Mouse (Mus musculus) cerebellum, postnatal 25 days (tissue): ENCODE data around the gene Rpl13a.

Source experiments
- DNase-seq, 2 experiments: peaks; one replicate each; pipeline ENCODE4 v3.0.0; 2021; ENCODE audit warnings: mixed read lengths in 2 of 2

Gene Rpl13a

GRCm38 (mm10) chr7:45090251-45090977 is 38.1 kb downstream of the Rpl13a start:
- DNase-seq = no peak

GRCm38 (mm10) chr7:45088597-45088996 is 40.0 kb downstream of the Rpl13a start:
- no peak for DNase-seq

GRCm38 (mm10) chr7:45086084-45086483 is 42.5 kb downstream of the Rpl13a start:
- no peak for DNase-seq

GRCm38 (mm10) chr7:45083300-45083890 is 45.2 kb downstream of the Rpl13a start:
- no peak for DNase-seq

- no peak for DNase-seq
Observed at GRCm38 (mm10) chr7:45082401-45083299, 45.9 kb downstream of the Rpl13a start.

GRCm38 (mm10) chr7:45081016-45081415 is 47.5 kb downstream of the Rpl13a start:
- no peak for DNase-seq

GRCm38 (mm10) chr7:45079856-45080255 is 48.7 kb downstream of the Rpl13a start:
- DNase-seq = peak; percentile 92 to 94

- DNase-seq = peak; percentile 74 to 85
Observed at GRCm38 (mm10) chr7:45078513-45078912, 50.0 kb downstream of the Rpl13a start.

- DNase-seq = no peak
Observed at GRCm38 (mm10) chr7:45077829-45078228, 50.7 kb downstream of the Rpl13a start.

- no peak for DNase-seq
Observed at GRCm38 (mm10) chr7:45077322-45077721, 51.2 kb downstream of the Rpl13a start.

GRCm38 (mm10) chr7:45076501-45076900 is 52.1 kb downstream of the Rpl13a start:
- no peak for DNase-seq
